Mouse (Mus musculus) hindlimb bud, embryonic 11.5 days (tissue): ENCODE measurements around the gene Lgr6.

Experiments used
- DNase-seq: peaks from one replicate; pipeline ENCODE4 v3.0.0-alpha.2; 2012; ENCODE audit warnings: low read depth, low spot score; ENCODE audit errors: extremely low spot score

The Lgr6 gene

GRCm38 (mm10) chr1:134965430-134965829 lies 139.6 kb downstream of the Lgr6 start:
- DNase-seq, result no peak

- DNase-seq, result no peak
These were observed 142.3 kb downstream of the Lgr6 start for GRCm38 (mm10) chr1:134962821-134963220.

GRCm38 (mm10) chr1:134962053-134962803 lies 142.8 kb downstream of the Lgr6 start, which contains the start of gene Ube2t:
TSS of gene Ube2t (plus strand) at chr1:134962565.
- peak; percentile 72 for DNase-seq

- DNase-seq, result no peak
These were observed 144.4 kb downstream of the Lgr6 start for GRCm38 (mm10) chr1:134960634-134961033.

GRCm38 (mm10) chr1:134955637-134956176 lies 149.4 kb downstream of the Lgr6 start, which contains the start of gene Ppp1r12b:
TSS of gene Ppp1r12b (minus strand) at chr1:134955942.
- peak; percentile 83 for DNase-seq

GRCm38 (mm10) chr1:134955050-134955636 lies 149.9 kb downstream of the Lgr6 start:
- DNase-seq, result no peak

GRCm38 (mm10) chr1:134949946-134950345 lies 155.1 kb downstream of the Lgr6 start:
- DNase-seq, result no peak

GRCm38 (mm10) chr1:134947590-134947989 lies 157.5 kb downstream of the Lgr6 start:
- DNase-seq, result no peak

- no peak for DNase-seq
These were observed 162.2 kb downstream of the Lgr6 start for GRCm38 (mm10) chr1:134942898-134943297.

GRCm38 (mm10) chr1:134940863-134941262 lies 164.2 kb downstream of the Lgr6 start:
- DNase-seq, result no peak

- DNase-seq, result no peak
These were observed 166.8 kb downstream of the Lgr6 start for GRCm38 (mm10) chr1:134938233-134938632.

GRCm38 (mm10) chr1:134936335-134936734 lies 168.7 kb downstream of the Lgr6 start:
- DNase-seq, result no peak
